Mouse (Mus musculus): Measurements from ENCODE around the gene Gm12216. TPM values are rescaled to one million over a fixed set of nuclear protein-coding genes. Genes with fewer than 3 reads are reported as not detected.

Gm12216 gene
- polyA plus RNA-seq, 1 experiment = 6.9 TPM

- TF ChIP-seq CTCF (IDR thresholded peaks at IDR 0.05; ENCODE audit: extremely low read depth, insufficient read depth, insufficient read length, insufficient replicate concordance) = no peak
- no peak for TF ChIP-seq POLR2A (IDR thresholded peaks at IDR 0.05; ENCODE audit: low read depth, low read length)
- Histone ChIP-seq H3K27me3 (ENCODE audit: control insufficient read depth, insufficient read depth, low read length) (no peaks in the 10 kb centered on the region), H3K36me3 (ENCODE audit: control insufficient read depth, insufficient read depth, low read length) (no peaks in the 10 kb centered on the region), H3K4me1 (ENCODE audit: control insufficient read depth, insufficient read depth, insufficient read length) (peaks cover 27% of the 10 kb centered on the region; the same call in 1 of the 2 replicates), H3K4me3 (ENCODE audit: extremely low read depth, insufficient read depth, insufficient read length) (no peak overlapping the region), H3K27ac (ENCODE audit: insufficient read depth, low read length) (no peak overlapping the region)
- no peak for DNase-seq (ENCODE audit: low read depth in 1 of 2, low spot score in 2 of 2)
- WGBS = 81% methylated on average over 6 of the region's 6 CpGs
Observed at GRCm38 (mm10) chr11:53797386-53797920, 61.6 kb downstream of the Gm12216 start.

GRCm38 (mm10) chr11:53796409-53797151 is 62.5 kb downstream of the Gm12216 start:
- H3K4me1 ChIP-seq (ENCODE audit: control insufficient read depth, insufficient read depth, insufficient read length) = peaks cover 27% of the 10 kb centered on the region; the same call in 1 of the 2 replicates
- no peaks in the 10 kb centered on the region for H3K36me3 ChIP-seq (ENCODE audit: control insufficient read depth, insufficient read depth, low read length)
- no peak overlapping the region for H3K4me3 ChIP-seq (ENCODE audit: extremely low read depth, insufficient read depth, insufficient read length)
- no peaks in the 10 kb centered on the region for H3K27me3 ChIP-seq (ENCODE audit: control insufficient read depth, insufficient read depth, low read length)
- WGBS = 61% methylated on average over 12 of the region's 12 CpGs
- peak overlapping the region; percentile 87 for H3K27ac ChIP-seq (ENCODE audit: insufficient read depth, low read length)
- TF ChIP-seq POLR2A (IDR thresholded peaks at IDR 0.05; ENCODE audit: low read depth, low read length) (no peak), CTCF (IDR thresholded peaks at IDR 0.05; ENCODE audit: extremely low read depth, insufficient read depth, insufficient read length, insufficient replicate concordance) (no peak)
- DNase-seq (ENCODE audit: low read depth in 1 of 2, low spot score in 2 of 2) = no peak

GRCm38 (mm10) chr11:53795813-53796212 is 63.2 kb downstream of the Gm12216 start:
- Histone ChIP-seq H3K4me3 (ENCODE audit: extremely low read depth, insufficient read depth, insufficient read length) (no peak overlapping the region), H3K27me3 (ENCODE audit: control insufficient read depth, insufficient read depth, low read length) (no peaks in the 10 kb centered on the region), H3K4me1 (ENCODE audit: control insufficient read depth, insufficient read depth, insufficient read length) (peaks cover 27% of the 10 kb centered on the region; the same call in 1 of the 2 replicates), H3K36me3 (ENCODE audit: control insufficient read depth, insufficient read depth, low read length) (no peaks in the 10 kb centered on the region), H3K27ac (ENCODE audit: insufficient read depth, low read length) (peak overlapping the region; percentile 87)
- 71% methylated on average over 8 of the region's 8 CpGs for WGBS
- DNase-seq (ENCODE audit: low read depth in 1 of 2, low spot score in 2 of 2) = no peak
- no peak for TF ChIP-seq CTCF (IDR thresholded peaks at IDR 0.05; ENCODE audit: extremely low read depth, insufficient read depth, insufficient read length, insufficient replicate concordance)
- no peak for TF ChIP-seq POLR2A (IDR thresholded peaks at IDR 0.05; ENCODE audit: low read depth, low read length)

GRCm38 (mm10) chr11:53794671-53795557 is 64.1 kb downstream of the Gm12216 start:
- H3K4me3 ChIP-seq (ENCODE audit: extremely low read depth, insufficient read depth, insufficient read length) = peak overlapping the region; percentile 35; the same call in 1 of the 2 replicates
- peak; percentile 60 to 69 for DNase-seq (ENCODE audit: low read depth in 1 of 2, low spot score in 2 of 2)
- 5% methylated on average over 25 of the region's 25 CpGs for WGBS
- H3K36me3 ChIP-seq (ENCODE audit: control insufficient read depth, insufficient read depth, low read length) = no peaks in the 10 kb centered on the region
- H3K27ac ChIP-seq (ENCODE audit: insufficient read depth, low read length) = peak overlapping the region; percentile 87
- TF ChIP-seq CTCF (IDR thresholded peaks at IDR 0.05; ENCODE audit: extremely low read depth, insufficient read depth, insufficient read length, insufficient replicate concordance) = peak; percentile 24; the same call in 1 of the 2 replicates
- no peak; the same call in 1 of the 2 replicates for TF ChIP-seq POLR2A (IDR thresholded peaks at IDR 0.05; ENCODE audit: low read depth, low read length)
- H3K27me3 ChIP-seq (ENCODE audit: control insufficient read depth, insufficient read depth, low read length) = no peaks in the 10 kb centered on the region
- peaks cover 24% of the 10 kb centered on the region; the same call in 1 of the 2 replicates for H3K4me1 ChIP-seq (ENCODE audit: control insufficient read depth, insufficient read depth, insufficient read length)

- peak in 1 of 2 experiments; percentile 41 for DNase-seq (ENCODE audit: low read depth in 1 of 2, low spot score in 2 of 2)
- no peak for TF ChIP-seq POLR2A (IDR thresholded peaks at IDR 0.05; ENCODE audit: low read depth, low read length)
- no peak for TF ChIP-seq CTCF (IDR thresholded peaks at IDR 0.05; ENCODE audit: extremely low read depth, insufficient read depth, insufficient read length, insufficient replicate concordance)
- no peaks in the 10 kb centered on the region for H3K36me3 ChIP-seq (ENCODE audit: control insufficient read depth, insufficient read depth, low read length)
- H3K4me1 ChIP-seq (ENCODE audit: control insufficient read depth, insufficient read depth, insufficient read length) = peaks cover 17% of the 10 kb centered on the region; the same call in 1 of the 2 replicates
- no peak overlapping the region for H3K4me3 ChIP-seq (ENCODE audit: extremely low read depth, insufficient read depth, insufficient read length)
- H3K27ac ChIP-seq (ENCODE audit: insufficient read depth, low read length) = peak overlapping the region; percentile 87
- H3K27me3 ChIP-seq (ENCODE audit: control insufficient read depth, insufficient read depth, low read length) = no peaks in the 10 kb centered on the region
- 16% methylated on average over 3 of the region's 3 CpGs for WGBS
Observed at GRCm38 (mm10) chr11:53794015-53794414, 65.0 kb downstream of the Gm12216 start.

- WGBS = 91% methylated on average over 3 of the region's 3 CpGs
- DNase-seq (ENCODE audit: low read depth in 1 of 2, low spot score in 2 of 2) = no peak
- Histone ChIP-seq H3K4me3 (ENCODE audit: extremely low read depth, insufficient read depth, insufficient read length) (no peak overlapping the region), H3K27me3 (ENCODE audit: control insufficient read depth, insufficient read depth, low read length) (no peaks in the 10 kb centered on the region), H3K4me1 (ENCODE audit: control insufficient read depth, insufficient read depth, insufficient read length) (peaks cover 16% of the 10 kb centered on the region; the same call in 1 of the 2 replicates), H3K27ac (ENCODE audit: insufficient read depth, low read length) (no peak overlapping the region), H3K36me3 (ENCODE audit: control insufficient read depth, insufficient read depth, low read length) (no peaks in the 10 kb centered on the region)
- TF ChIP-seq POLR2A (IDR thresholded peaks at IDR 0.05; ENCODE audit: low read depth, low read length) (no peak), CTCF (IDR thresholded peaks at IDR 0.05; ENCODE audit: extremely low read depth, insufficient read depth, insufficient read length, insufficient replicate concordance) (no peak)
Observed at GRCm38 (mm10) chr11:53792986-53793385, 66.1 kb downstream of the Gm12216 start.

All from spleen, adult 2 months (tissue).